Mouse (Mus musculus) left cerebral cortex, postnatal 25 days (tissue): ENCODE data around the gene Phka2. TPM values are rescaled to one million over a fixed set of nuclear protein-coding genes. Genes with fewer than 3 reads are reported as not detected.
A peak's percentile ranks its signal among the peaks of the same experiment; 100 is the strongest.

ENCODE experiments used
- DNase-seq, 2 experiments: peaks; one replicate each; pipeline ENCODE4 v3.0.0; 2022; ENCODE audit warnings: low spot score in 2 of 2, mixed read lengths in 1 of 2
- intact Hi-C: fragments of 180-260 bp; cut with DNase I; formaldehyde crosslinking; loops from one replicate; pipeline ENCODE4 v1.15.1; 2025
- total RNA-seq, 2 experiments: library from RNA; stranded (reverse); gene quantifications; 2 replicates each; pipeline ENCODE4 v1.2.3; 2021

The Phka2 gene
- total RNA-seq, 2 experiments from 2014 or later, result 26.8 to 33.5 TPM

GRCm38 (mm10) chrX:160590147-160590546 is 88.2 kb downstream of the Phka2 start:
- intact Hi-C loops, result no loop called here
- no peak for DNase-seq

- peak in 1 of 2 experiments; percentile 78 for DNase-seq
- intact Hi-C loops, result no loop called here
These were observed 91.0 kb downstream of the Phka2 start for GRCm38 (mm10) chrX:160592933-160593332.

DNA sequence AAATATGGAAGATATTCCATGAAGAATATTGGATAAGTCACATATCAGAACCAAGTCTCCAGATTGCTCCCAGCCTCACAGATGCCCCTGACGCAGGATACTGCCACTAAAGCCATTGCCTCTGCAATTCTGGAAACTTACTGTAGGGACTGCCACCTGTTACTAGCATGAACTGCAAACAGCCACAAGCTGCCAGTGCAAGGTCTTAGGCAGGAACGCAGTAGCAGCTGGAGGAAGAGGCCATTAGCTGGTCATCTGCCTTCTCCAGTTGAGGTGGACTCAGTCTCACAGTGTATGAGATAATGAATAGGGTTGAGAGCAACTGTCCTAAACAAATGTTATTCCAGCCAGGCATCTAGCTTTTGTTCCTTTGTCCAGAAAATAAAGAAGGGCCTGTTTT is 96.1 kb downstream of the Phka2 start:
- intact Hi-C loops, result no loop called here
- DNase-seq, result no peak

- peak in 1 of 2 experiments; percentile 62 for DNase-seq
- intact Hi-C loops, result no loop called here
These were observed 96.8 kb downstream of the Phka2 start for GRCm38 (mm10) chrX:160598562-160599458.

- no peak for DNase-seq
- intact Hi-C loops, result no loop called here
These were observed 99.1 kb downstream of the Phka2 start for GRCm38 (mm10) chrX:160601053-160601452.

- intact Hi-C loops, result no loop called here
- no peak for DNase-seq
These were observed 100.8 kb downstream of the Phka2 start for GRCm38 (mm10) chrX:160602770-160603169.

GRCm38 (mm10) chrX:160603316-160603715 is 101.3 kb downstream of the Phka2 start:
- no peak for DNase-seq
- intact Hi-C loops, result no loop called here

DNA sequence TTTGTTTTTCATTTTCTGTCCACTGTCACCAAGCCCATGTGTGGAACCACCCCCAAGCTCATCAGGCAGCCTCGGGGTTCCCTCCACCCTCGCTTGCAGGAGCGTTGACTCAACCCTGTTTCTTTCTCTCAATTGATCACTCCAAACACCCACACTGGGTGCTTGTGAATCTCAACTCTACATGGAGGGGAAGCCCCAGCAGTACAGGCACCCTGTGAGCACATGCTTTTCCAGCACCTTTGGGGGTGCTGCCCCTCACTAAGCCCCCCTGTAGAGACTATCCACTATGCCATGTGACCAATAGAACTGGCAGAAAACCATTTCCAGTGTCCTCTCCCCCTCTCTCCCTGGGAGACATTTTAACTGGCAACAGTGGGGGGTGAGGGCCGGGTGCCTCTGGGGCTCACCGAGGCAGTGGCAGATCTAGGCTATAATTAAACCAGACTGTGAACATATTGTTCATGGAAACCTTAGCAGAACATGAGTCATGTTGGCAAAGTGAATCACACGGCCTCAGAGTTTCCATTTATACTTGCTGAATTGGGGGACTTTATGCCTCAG is 102.1 kb downstream of the Phka2 start:
- intact Hi-C loops, result no loop called here

DNA sequence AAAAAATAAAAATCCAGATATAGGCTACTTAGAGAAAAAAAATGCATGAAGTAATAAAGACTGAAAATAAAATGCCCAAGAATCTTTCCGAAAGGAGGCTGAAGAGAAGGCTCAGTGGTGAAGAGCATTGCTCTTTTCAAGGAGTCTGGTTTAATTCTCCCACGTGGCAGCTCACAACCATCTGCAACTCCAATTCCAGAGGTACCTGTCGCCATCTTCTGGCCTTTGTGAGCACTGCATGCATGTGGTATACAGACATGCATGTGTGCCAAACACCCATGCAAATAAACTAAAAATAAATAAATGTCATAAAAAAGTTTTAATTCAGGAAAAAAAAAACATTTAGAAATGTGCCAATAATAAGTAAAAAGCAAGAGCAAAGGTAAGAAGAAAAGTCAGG is 107.9 kb downstream of the Phka2 start:
- intact Hi-C loops, result no loop called here
- DNase-seq, result no peak

More for the DNA sequence above, 102.1 kb downstream of the Phka2 start:
- DNase-seq, result peak; percentile 56 to 80

DNA sequence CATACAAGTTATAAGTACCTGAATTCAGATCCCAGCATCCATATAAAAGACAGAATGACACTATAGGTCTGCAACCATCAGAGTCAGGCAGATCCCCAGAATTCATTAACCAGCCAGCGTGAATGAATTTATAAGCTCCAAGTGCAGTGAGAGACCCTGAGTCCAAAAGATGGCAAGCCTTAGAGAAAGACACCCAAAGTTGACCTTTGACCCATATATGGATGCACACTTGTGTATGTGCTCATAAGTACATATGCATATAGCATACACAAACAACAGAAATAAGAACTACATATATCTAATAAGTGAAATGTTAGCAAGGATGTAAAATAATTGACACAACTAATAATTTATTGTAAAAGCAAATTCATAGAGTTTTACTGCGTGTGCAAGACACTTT is 108.5 kb downstream of the Phka2 start:
- DNase-seq, result no peak
- intact Hi-C loops, result no loop called here

GRCm38 (mm10) chrX:160610882-160611644 is 109.1 kb downstream of the Phka2 start:
- intact Hi-C loops, result no loop called here
- DNase-seq, result no peak

Other genes starting within 250 kb of the Phka2 start
- 1 to 10 TPM in 1 of 2 experiments, under 1 TPM in 1; 0.99 to 1.1 TPM for gene Adgrg2, start 111.5 kb upstream of the Phka2 start, total RNA-seq
- 1 to 10 TPM in 1 of 2 experiments, under 1 TPM in 1; 0.73 to 1.7 TPM for gene Ppef1, start 233.6 kb downstream of the Phka2 start, total RNA-seq